Mouse (Mus musculus) E14TG2a.4 (cell line): ENCODE data around the gene Lbhd2.

Experiments used
- H3K27me3 ChIP-seq: 2 replicates; pipeline ENCODE4 v1.6.1; 2014; ENCODE audit warnings: low read length, control low read depth; ENCODE audit not compliant: insufficient read depth
- H3K36me3 ChIP-seq: 2 replicates; pipeline ENCODE4 v1.6.1; 2014; ENCODE audit warnings: low read length, control low read depth; ENCODE audit not compliant: insufficient read depth
- H3K4me1 ChIP-seq: replicated peaks from 2 replicates; pipeline ENCODE4 v1.6.1; 2014; ENCODE audit warnings: low read depth, low read length, control low read depth
- H3K4me3 ChIP-seq: replicated peaks from 2 replicates; pipeline ENCODE4 v1.5.1; 2014; ENCODE audit warnings: mild to moderate bottlenecking, low read length
- H3K9me3 ChIP-seq: 2 replicates; pipeline ENCODE4 v1.6.1; 2014; ENCODE audit warnings: low read length, control low read depth
- CTCF ChIP-seq: conservative IDR thresholded peaks from 2 replicates; pipeline ENCODE4 v1.5.1; 2014; ENCODE audit warnings: low read length
- NANOG ChIP-seq: IDR thresholded peaks from 2 replicates; pipeline ENCODE4 v1.6.1; 2014; ENCODE audit warnings: borderline replicate concordance, low read length, mixed read lengths
- POU5F1 ChIP-seq: IDR thresholded peaks from 2 replicates; pipeline ENCODE4 v1.6.1; 2014; ENCODE audit warnings: low read length, borderline replicate concordance

The Lbhd2 gene

GRCm38 (mm10) chr12:111375559-111375958 is 31.1 kb upstream of the Lbhd2 start:
- Histone ChIP-seq H3K4me1 (peaks cover 64% of the 10 kb centered on the region), H3K9me3 (no peaks in the 10 kb centered on the region), H3K36me3 (no peaks in the 10 kb centered on the region), H3K27me3 (peaks cover 12% of the 10 kb centered on the region), H3K4me3 (peak overlapping the region; percentile 94)
- no peak for TF ChIP-seq CTCF

GRCm38 (mm10) chr12:111376053-111376452 is 30.6 kb upstream of the Lbhd2 start:
- no peaks in the 10 kb centered on the region for H3K9me3 ChIP-seq
- H3K4me3 ChIP-seq, result peak overlapping the region; percentile 94
- peaks cover 12% of the 10 kb centered on the region for H3K27me3 ChIP-seq
- no peak for TF ChIP-seq POU5F1
- TF ChIP-seq CTCF, result no peak
- no peak for TF ChIP-seq NANOG
- peaks cover 59% of the 10 kb centered on the region for H3K4me1 ChIP-seq
- H3K36me3 ChIP-seq, result no peaks in the 10 kb centered on the region

GRCm38 (mm10) chr12:111376826-111377331 is 29.7 kb upstream of the Lbhd2 start:
- no peaks in the 10 kb centered on the region for H3K36me3 ChIP-seq
- H3K4me3 ChIP-seq, result peak overlapping the region; percentile 94
- TF ChIP-seq NANOG, result no peak
- no peak for TF ChIP-seq POU5F1
- no peak for TF ChIP-seq CTCF
- H3K4me1 ChIP-seq, result peaks cover 50% of the 10 kb centered on the region
- H3K9me3 ChIP-seq, result no peaks in the 10 kb centered on the region
- H3K27me3 ChIP-seq, result peaks cover 15% of the 10 kb centered on the region

GRCm38 (mm10) chr12:111377376-111377973 is 29.1 kb upstream of the Lbhd2 start, which contains the start of gene Cdc42bpb:
Gene Cdc42bpb (minus strand): TSS chr12:111377718.
- H3K9me3 ChIP-seq, result no peaks in the 10 kb centered on the region
- H3K4me1 ChIP-seq, result peaks cover 44% of the 10 kb centered on the region
- peaks cover 15% of the 10 kb centered on the region for H3K27me3 ChIP-seq
- no peaks in the 10 kb centered on the region for H3K36me3 ChIP-seq
- peak within 1 kb of the TSS; percentile 94 for H3K4me3 ChIP-seq
- TF ChIP-seq NANOG (no peak), CTCF (no peak), POU5F1 (no peak)

- no peaks in the 10 kb centered on the region for H3K9me3 ChIP-seq
- peaks cover 39% of the 10 kb centered on the region for H3K4me1 ChIP-seq
- H3K36me3 ChIP-seq, result no peaks in the 10 kb centered on the region
- TF ChIP-seq POU5F1 (no peak), CTCF (no peak), NANOG (no peak)
- peaks cover 18% of the 10 kb centered on the region for H3K27me3 ChIP-seq
- H3K4me3 ChIP-seq, result peak overlapping the region; percentile 94
These were observed 28.6 kb upstream of the Lbhd2 start for GRCm38 (mm10) chr12:111377986-111378490.

GRCm38 (mm10) chr12:111378812-111379211 is 27.8 kb upstream of the Lbhd2 start:
- H3K36me3 ChIP-seq, result no peaks in the 10 kb centered on the region
- H3K27me3 ChIP-seq, result peaks cover 22% of the 10 kb centered on the region
- H3K4me1 ChIP-seq, result peaks cover 32% of the 10 kb centered on the region
- TF ChIP-seq NANOG (no peak), CTCF (no peak), POU5F1 (no peak)
- peak overlapping the region; percentile 94 for H3K4me3 ChIP-seq
- no peaks in the 10 kb centered on the region for H3K9me3 ChIP-seq

- TF ChIP-seq NANOG (no peak), CTCF (no peak), POU5F1 (no peak)
- no peak overlapping the region for H3K4me3 ChIP-seq
- H3K4me1 ChIP-seq, result no peaks in the 10 kb centered on the region
- H3K36me3 ChIP-seq, result no peaks in the 10 kb centered on the region
- peaks cover 22% of the 10 kb centered on the region for H3K9me3 ChIP-seq
- H3K27me3 ChIP-seq, result peaks cover 11% of the 10 kb centered on the region; the same call in 1 of the 2 replicates
These were observed 20.5 kb upstream of the Lbhd2 start for GRCm38 (mm10) chr12:111385883-111386641.

- Histone ChIP-seq H3K4me1 (no peaks in the 10 kb centered on the region), H3K36me3 (no peaks in the 10 kb centered on the region), H3K27me3 (peaks cover 8% of the 10 kb centered on the region; the same call in 1 of the 2 replicates), H3K9me3 (peaks cover 22% of the 10 kb centered on the region), H3K4me3 (no peak overlapping the region)
- TF ChIP-seq POU5F1 (no peak), NANOG (no peak), CTCF (no peak)
These were observed 19.9 kb upstream of the Lbhd2 start for GRCm38 (mm10) chr12:111386642-111387120.
